Mouse (Mus musculus): ENCODE results near the gene Csf3r. TPM values are rescaled to one million over a fixed set of nuclear protein-coding genes. Genes with fewer than 3 reads are reported as not detected.

Csf3r gene
- polyA plus RNA-seq, 1 experiment from 2014 or later: 0.62 TPM

DNA sequence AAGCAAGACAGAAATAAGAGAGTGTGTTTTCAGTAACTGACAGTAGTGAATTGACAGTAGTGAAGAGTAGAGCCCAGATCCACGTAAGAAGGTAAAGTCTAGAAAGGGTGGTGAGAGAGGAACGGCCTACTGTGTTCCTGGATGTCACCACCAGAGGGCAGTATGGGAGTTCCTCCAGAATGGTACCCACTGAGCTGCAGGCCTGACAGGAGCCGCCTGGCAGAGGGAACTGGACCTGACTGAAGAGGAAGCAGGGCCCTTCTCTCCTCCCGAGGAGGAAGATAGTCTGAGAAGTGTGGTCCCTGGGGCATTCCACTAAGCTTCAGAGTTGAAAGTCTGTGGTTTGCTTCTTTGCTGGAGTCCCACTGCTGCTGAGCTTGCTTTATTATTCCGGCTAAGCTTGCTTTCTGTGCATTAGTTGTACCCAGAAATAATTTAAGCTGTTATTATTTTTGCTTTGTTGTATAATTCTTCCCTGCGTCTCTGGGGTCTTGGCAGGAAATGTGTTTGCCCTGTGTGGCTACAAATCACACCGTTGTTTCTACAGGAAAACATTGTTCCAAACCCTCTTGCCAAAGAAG lies 61.7 kb downstream of the Csf3r start:
- 26% methylated on average over 7 of the region's 7 CpGs for WGBS
- Histone ChIP-seq H3K9ac (no peak overlapping the region), H3K4me1 (peaks cover 3% of the 10 kb centered on the region; the same call in 1 of the 2 replicates), H3K4me2 (no peak overlapping the region), H3K9me3 (no peaks in the 10 kb centered on the region), H3K27me3 (no peaks in the 10 kb centered on the region), H3K4me3 (no peak overlapping the region), H3K36me3 (peaks cover 14% of the 10 kb centered on the region; the same call in 1 of the 2 replicates), H3K27ac (no peak overlapping the region)
- no peak for ATAC-seq (ENCODE audit: insufficient number of reproducible peaks, insufficient read depth, low FRiP score, low TSS enrichment, low read depth)

DNA sequence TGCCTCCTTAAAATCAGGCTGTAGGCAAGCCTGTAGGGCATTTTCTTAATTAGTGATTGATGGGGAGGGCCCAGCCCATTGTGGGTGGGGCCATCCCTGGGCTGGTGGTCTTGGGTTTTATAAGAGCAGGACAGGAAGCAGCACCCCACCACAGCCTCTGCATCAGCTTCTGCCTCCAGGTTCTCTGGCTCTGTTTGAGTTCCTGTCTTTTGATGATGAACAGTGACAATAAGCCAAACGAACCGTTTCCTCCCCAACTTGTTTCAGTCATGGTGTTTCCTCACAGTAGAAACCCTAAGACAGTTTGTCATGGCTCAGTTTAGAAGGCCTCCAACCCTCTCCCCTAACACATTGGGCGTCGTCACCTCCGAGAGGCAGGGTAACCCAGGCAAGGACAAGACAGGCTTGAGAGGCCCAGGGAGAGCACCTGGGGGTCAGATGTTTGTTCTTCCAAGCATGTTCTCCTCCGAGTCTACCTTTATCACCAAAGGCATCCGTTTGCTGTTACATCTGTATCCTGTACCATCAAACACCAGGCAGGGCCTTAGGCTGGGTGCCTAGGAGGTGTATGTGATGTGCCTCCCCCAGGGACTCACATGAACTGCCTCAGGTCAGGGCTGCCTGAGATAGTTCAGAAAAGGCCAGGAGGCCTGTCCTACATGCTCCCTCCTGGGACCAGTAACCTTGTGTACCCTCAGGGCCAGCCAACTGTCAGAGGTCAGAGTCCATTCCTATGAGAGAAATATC lies 65.9 kb downstream of the Csf3r start:
- no peaks in the 10 kb centered on the region for H3K27me3 ChIP-seq
- H3K4me3 ChIP-seq: no peak overlapping the region
- ATAC-seq (ENCODE audit: insufficient number of reproducible peaks, insufficient read depth, low FRiP score, low TSS enrichment, low read depth): no peak
- no peaks in the 10 kb centered on the region for H3K36me3 ChIP-seq
- 72% methylated on average over 7 of the region's 7 CpGs for WGBS
- no peak overlapping the region for H3K9ac ChIP-seq
- H3K4me1 ChIP-seq: peaks cover 3% of the 10 kb centered on the region; the same call in 1 of the 2 replicates
- H3K4me2 ChIP-seq: no peak overlapping the region
- no peak overlapping the region for H3K27ac ChIP-seq
- no peaks in the 10 kb centered on the region for H3K9me3 ChIP-seq

- no peak overlapping the region for H3K27ac ChIP-seq
- no peaks in the 10 kb centered on the region for H3K36me3 ChIP-seq
- no peak overlapping the region for H3K4me2 ChIP-seq
- no peaks in the 10 kb centered on the region for H3K27me3 ChIP-seq
- peaks cover 3% of the 10 kb centered on the region; the same call in 1 of the 2 replicates for H3K4me1 ChIP-seq
- H3K9ac ChIP-seq: no peak overlapping the region
- WGBS: 71% methylated on average over 4 of the region's 4 CpGs
- H3K9me3 ChIP-seq: no peaks in the 10 kb centered on the region
- H3K4me3 ChIP-seq: no peak overlapping the region
- no peak for ATAC-seq (ENCODE audit: insufficient number of reproducible peaks, insufficient read depth, low FRiP score, low TSS enrichment, low read depth)
Measured at GRCm38 (mm10) chr4:126090848-126091124, 66.4 kb downstream of the Csf3r start.

- Histone ChIP-seq H3K9ac (no peak overlapping the region), H3K4me1 (no peaks in the 10 kb centered on the region), H3K27me3 (no peaks in the 10 kb centered on the region), H3K36me3 (no peaks in the 10 kb centered on the region), H3K4me3 (no peak overlapping the region), H3K9me3 (no peaks in the 10 kb centered on the region), H3K4me2 (no peak overlapping the region), H3K27ac (no peak overlapping the region)
- 82% methylated on average over 8 of the region's 8 CpGs for WGBS
- ATAC-seq (ENCODE audit: insufficient number of reproducible peaks, insufficient read depth, low FRiP score, low TSS enrichment, low read depth): no peak
Measured at GRCm38 (mm10) chr4:126091873-126092272, 67.5 kb downstream of the Csf3r start.

Other genes starting within 250 kb of the Csf3r start
- 154 and 162 TPM in 2 replicates for gene Mrps15, start 22.4 kb downstream of the Csf3r start, polyA plus RNA-seq (2015; fragmentation: Nextera tagmentation; extraction: Ambion mirVana)
- gene Oscp1, start 34.0 kb downstream of the Csf3r start, polyA plus RNA-seq (2015; fragmentation: Nextera tagmentation; extraction: Ambion mirVana): 19.2 and 22.2 TPM in 2 replicates
- gene Lsm10, start 72.1 kb downstream of the Csf3r start, polyA plus RNA-seq (2015; fragmentation: Nextera tagmentation; extraction: Ambion mirVana): 46.7 and 50.3 TPM in 2 replicates
- 34.9 and 36.6 TPM in 2 replicates for gene Stk40, start 79.4 kb downstream of the Csf3r start, polyA plus RNA-seq (2015; fragmentation: Nextera tagmentation; extraction: Ambion mirVana)
- gene Eva1b, start 123.2 kb downstream of the Csf3r start, polyA plus RNA-seq (2015; fragmentation: Nextera tagmentation; extraction: Ambion mirVana): 70.2 and 78.2 TPM in 2 replicates
- gene Sh3d21, start 138.9 kb downstream of the Csf3r start, polyA plus RNA-seq (2015; fragmentation: Nextera tagmentation; extraction: Ambion mirVana): 8.6 and 10.3 TPM in 2 replicates
- gene Thrap3, start 178.2 kb downstream of the Csf3r start, polyA plus RNA-seq (2015; fragmentation: Nextera tagmentation; extraction: Ambion mirVana): 248 and 262 TPM in 2 replicates
- 48.8 and 57.0 TPM in 2 replicates for gene Map7d1, start 231.8 kb downstream of the Csf3r start, polyA plus RNA-seq (2015; fragmentation: Nextera tagmentation; extraction: Ambion mirVana)
- gene Trappc3, start 237.8 kb downstream of the Csf3r start, polyA plus RNA-seq (2015; fragmentation: Nextera tagmentation; extraction: Ambion mirVana): 122 and 126 TPM in 2 replicates

Data from embryonic facial prominence, embryonic 13.5 days (tissue).